Mouse (Mus musculus) forebrain, embryonic 13.5 days (tissue): ENCODE data around the gene Pdzd2. TPM values are rescaled to one million over a fixed set of nuclear protein-coding genes. Genes with fewer than 3 reads are reported as not detected.

Experiments used
- ATAC-seq: fragments of 200-750 bp; cut with Nextera tagmentation; 2 replicates; pipeline ENCODE4 v1.8.0; 2017
- H3K27ac ChIP-seq: fragments of 300-500 bp; sonication (generic); 2 replicates; pipeline ENCODE4 v1.5.1; 2015; ENCODE audit warnings: inconsistent platforms, mild to moderate bottlenecking, moderate library complexity
- H3K27me3 ChIP-seq: fragments of 300-500 bp; sonication (generic); 2 replicates; pipeline ENCODE4 v1.6.1; 2015; ENCODE audit warnings: mild to moderate bottlenecking, inconsistent platforms
- H3K36me3 ChIP-seq: fragments of 300-500 bp; sonication (generic); 2 replicates; pipeline ENCODE4 v1.6.1; 2015; ENCODE audit warnings: mild to moderate bottlenecking, inconsistent platforms; ENCODE audit not compliant: poor library complexity, severe bottlenecking
- H3K4me1 ChIP-seq: fragments of 300-500 bp; sonication (generic); 2 replicates; pipeline ENCODE4 v1.6.1; 2015; ENCODE audit warnings: inconsistent platforms
- H3K4me2 ChIP-seq: fragments of 300-500 bp; sonication (generic); 2 replicates; pipeline ENCODE4 v1.6.1; 2015; ENCODE audit warnings: inconsistent platforms, mild to moderate bottlenecking, moderate library complexity
- H3K4me3 ChIP-seq: fragments of 300-500 bp; sonication (generic); 2 replicates; pipeline ENCODE4 v1.5.1; 2015; ENCODE audit warnings: mild to moderate bottlenecking, inconsistent platforms
- H3K9ac ChIP-seq: fragments of 300-500 bp; sonication (generic); 2 replicates; pipeline ENCODE4 v1.6.1; 2015; ENCODE audit warnings: mild to moderate bottlenecking, inconsistent platforms
- H3K9me3 ChIP-seq: fragments of 300-500 bp; sonication (generic); replicated peaks from 2 replicates; pipeline ENCODE4 v1.6.1; 2016; ENCODE audit warnings: inconsistent platforms
- WGBS: fragments of 180-500 bp; shearing (Covaris S2); methylation state at CpG from one replicate; pipeline ENCODE4 v1.1.7; 2015; 5-methylcytosine and 5-hydroxymethylcytosine counted together
- polyA plus RNA-seq: library from polyadenylated mRNA; unstranded; fragments of >200 nt; fragmentation: Nextera tagmentation; extraction: Ambion mirVana; gene quantifications from 2 replicates; pipeline ENCODE4 v1.2.1, GENCODE M21; 2015

The Pdzd2 gene
- polyA plus RNA-seq, 1 experiment from 2014 or later = 5.5 TPM

- H3K9me3 ChIP-seq = no peaks in the 10 kb centered on the region
- no peak overlapping the region for H3K4me2 ChIP-seq
- no peaks in the 10 kb centered on the region for H3K4me1 ChIP-seq
- WGBS = 89% methylated on average over 11 of the region's 11 CpGs
- ATAC-seq = no peak
- no peak overlapping the region for H3K4me3 ChIP-seq
- no peak overlapping the region for H3K27ac ChIP-seq
- H3K27me3 ChIP-seq = no peaks in the 10 kb centered on the region
- H3K9ac ChIP-seq = no peak overlapping the region
- H3K36me3 ChIP-seq = no peaks in the 10 kb centered on the region
Observed at GRCm38 (mm10) chr15:12557663-12558436, 181.9 kb downstream of the Pdzd2 start.

- Histone ChIP-seq H3K36me3 (no peaks in the 10 kb centered on the region), H3K4me1 (peaks cover 24% of the 10 kb centered on the region), H3K9ac (no peak overlapping the region), H3K27ac (no peak overlapping the region), H3K4me2 (no peak overlapping the region), H3K27me3 (peaks cover 8% of the 10 kb centered on the region), H3K9me3 (no peaks in the 10 kb centered on the region), H3K4me3 (no peak overlapping the region)
- ATAC-seq = no peak
- 71% methylated on average over 3 of the region's 3 CpGs for WGBS
Observed at GRCm38 (mm10) chr15:12553211-12553610, 186.5 kb downstream of the Pdzd2 start.

DNA sequence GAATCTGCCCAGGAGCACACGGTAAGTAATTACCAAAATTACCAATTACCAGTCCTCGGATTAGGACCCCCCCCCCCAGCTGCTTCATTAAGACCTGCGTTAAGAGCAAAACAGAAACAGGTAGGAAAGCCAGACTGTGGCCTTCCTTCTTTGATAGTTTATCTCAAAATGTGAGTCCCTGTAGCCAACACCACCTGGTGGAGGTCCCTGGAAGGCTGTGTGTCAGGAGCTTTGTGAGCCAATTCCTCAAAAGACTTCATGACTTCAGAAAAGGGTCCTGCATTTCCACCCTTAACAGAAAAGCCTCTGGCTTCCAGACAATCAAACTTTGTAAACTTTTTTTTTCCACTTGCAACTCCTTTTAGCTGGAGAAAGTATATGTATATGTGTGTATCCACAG, 188.8 kb downstream of the Pdzd2 start:
- Histone ChIP-seq H3K4me3 (no peak overlapping the region), H3K9me3 (no peaks in the 10 kb centered on the region), H3K36me3 (no peaks in the 10 kb centered on the region), H3K9ac (no peak overlapping the region), H3K4me2 (no peak overlapping the region), H3K27me3 (peaks cover 14% of the 10 kb centered on the region), H3K27ac (no peak overlapping the region), H3K4me1 (peaks cover 24% of the 10 kb centered on the region)
- ATAC-seq = no peak
- 11% methylated on average over 3 of the region's 3 CpGs for WGBS

DNA sequence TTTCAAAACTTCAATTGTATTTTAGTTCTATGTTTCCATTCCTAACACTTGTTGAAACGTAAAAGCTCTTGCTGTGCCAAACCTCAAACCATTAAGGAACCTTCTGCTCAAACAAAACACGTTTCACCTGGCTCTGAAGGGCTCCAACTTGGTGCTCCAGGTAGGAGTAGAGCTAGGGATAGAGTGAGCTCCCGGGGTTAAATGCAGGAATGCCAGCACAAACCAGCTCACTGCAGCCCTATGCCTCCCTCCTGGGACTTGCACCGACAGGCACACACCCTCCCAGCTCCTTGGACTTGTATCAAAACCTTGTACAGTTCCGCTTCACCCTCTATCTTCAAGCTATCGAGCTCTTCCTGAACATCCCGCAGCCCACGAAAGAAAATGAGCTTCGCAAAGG, 189.3 kb downstream of the Pdzd2 start:
- Histone ChIP-seq H3K27me3 (peaks cover 14% of the 10 kb centered on the region), H3K36me3 (no peaks in the 10 kb centered on the region), H3K9me3 (no peaks in the 10 kb centered on the region), H3K4me1 (peaks cover 24% of the 10 kb centered on the region), H3K9ac (no peak overlapping the region), H3K4me3 (0 out of 2 replicates have a peak overlapping the region, but pooled peaks have one; percentile 46), H3K4me2 (peak overlapping the region; percentile 90), H3K27ac (no peak overlapping the region)
- WGBS = 19% methylated on average over 9 of the region's 9 CpGs
- ATAC-seq = no peak

- no peak for ATAC-seq
- peaks cover 24% of the 10 kb centered on the region for H3K4me1 ChIP-seq
Observed at GRCm38 (mm10) chr15:12549919-12550305, 189.8 kb downstream of the Pdzd2 start.

GRCm38 (mm10) chr15:12549271-12549918, 190.3 kb downstream of the Pdzd2 start:
- Histone ChIP-seq H3K27me3 (peaks cover 14% of the 10 kb centered on the region), H3K36me3 (no peaks in the 10 kb centered on the region), H3K4me2 (peak overlapping the region; percentile 90), H3K4me1 (peaks cover 24% of the 10 kb centered on the region), H3K4me3 (peak overlapping the region; percentile 46), H3K27ac (no peak overlapping the region), H3K9me3 (no peaks in the 10 kb centered on the region), H3K9ac (peak overlapping the region; percentile 64)
- ATAC-seq = peak; percentile 74
- under 1% methylated on average over 28 of the region's 28 CpGs for WGBS

More at GRCm38 (mm10) chr15:12549919-12550305, 189.8 kb downstream of the Pdzd2 start:
- peak overlapping the region; percentile 64 for H3K9ac ChIP-seq
- H3K27me3 ChIP-seq = peaks cover 14% of the 10 kb centered on the region
- no peaks in the 10 kb centered on the region for H3K9me3 ChIP-seq
- peak overlapping the region; percentile 46 for H3K4me3 ChIP-seq
- no peak overlapping the region for H3K27ac ChIP-seq
- WGBS = 1% methylated on average over 13 of the region's 13 CpGs
- H3K36me3 ChIP-seq = no peaks in the 10 kb centered on the region
- H3K4me2 ChIP-seq = peak overlapping the region; percentile 90

DNA sequence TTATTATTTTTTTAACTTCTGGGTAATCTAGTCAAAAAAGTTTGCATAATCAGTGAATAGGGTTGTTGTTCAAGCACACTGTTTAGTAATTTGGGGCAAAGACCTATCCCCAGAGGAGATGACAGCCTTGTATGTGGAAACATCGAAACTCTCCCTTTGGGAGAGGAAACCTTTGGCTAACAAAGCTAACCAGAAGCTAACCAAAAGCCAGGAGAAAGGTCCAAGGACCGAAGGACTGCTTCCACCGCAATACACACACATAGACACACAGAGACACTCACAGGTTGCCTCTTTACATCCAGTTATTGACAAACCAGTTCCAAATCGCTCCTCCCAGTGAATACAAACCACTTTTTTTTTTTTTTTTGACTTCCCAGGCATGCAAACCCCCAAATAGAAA, 191.0 kb downstream of the Pdzd2 start:
- WGBS = 45% methylated on average over 4 of the region's 4 CpGs
- Histone ChIP-seq H3K4me3 (peak overlapping the region; percentile 46), H3K27me3 (peaks cover 14% of the 10 kb centered on the region), H3K4me1 (peaks cover 24% of the 10 kb centered on the region), H3K27ac (no peak overlapping the region), H3K4me2 (peak overlapping the region; percentile 90), H3K36me3 (no peaks in the 10 kb centered on the region), H3K9ac (peak overlapping the region; percentile 64; the same call in 1 of the 2 replicates), H3K9me3 (no peaks in the 10 kb centered on the region)
- no peak for ATAC-seq

- Histone ChIP-seq H3K9me3 (no peaks in the 10 kb centered on the region), H3K27me3 (peaks cover 14% of the 10 kb centered on the region), H3K27ac (no peak overlapping the region), H3K4me2 (no peak overlapping the region), H3K4me3 (no peak overlapping the region), H3K9ac (no peak overlapping the region), H3K36me3 (no peaks in the 10 kb centered on the region), H3K4me1 (peaks cover 24% of the 10 kb centered on the region)
- WGBS = 82% methylated on average over 4 of the region's 5 CpGs
- ATAC-seq = no peak
Observed at GRCm38 (mm10) chr15:12547640-12548405, 191.9 kb downstream of the Pdzd2 start.

DNA sequence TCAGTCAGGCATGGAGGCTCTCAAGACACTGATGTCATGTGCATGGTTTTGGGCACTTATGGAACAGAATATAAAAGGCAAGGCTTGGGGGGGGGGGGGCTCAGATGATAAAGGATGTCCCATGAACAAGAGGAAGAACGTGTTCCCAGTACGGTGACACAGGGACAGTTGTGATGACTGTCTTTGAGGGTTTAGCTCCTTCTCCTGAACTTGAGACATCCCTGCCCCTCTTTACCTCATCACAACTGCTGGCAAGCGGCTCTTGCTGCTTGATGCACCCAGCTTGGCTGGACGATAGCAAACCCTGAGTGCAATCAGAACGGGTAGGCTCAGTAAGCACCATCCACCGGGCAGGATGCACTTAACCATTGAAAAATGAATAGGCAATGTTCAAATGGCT, 192.9 kb downstream of the Pdzd2 start:
- Histone ChIP-seq H3K27me3 (peaks cover 14% of the 10 kb centered on the region), H3K4me3 (no peak overlapping the region), H3K9ac (no peak overlapping the region), H3K4me2 (no peak overlapping the region), H3K36me3 (no peaks in the 10 kb centered on the region), H3K27ac (no peak overlapping the region), H3K9me3 (no peaks in the 10 kb centered on the region), H3K4me1 (peaks cover 24% of the 10 kb centered on the region)
- 90% methylated on average over 6 of the region's 6 CpGs for WGBS
- ATAC-seq = no peak

DNA sequence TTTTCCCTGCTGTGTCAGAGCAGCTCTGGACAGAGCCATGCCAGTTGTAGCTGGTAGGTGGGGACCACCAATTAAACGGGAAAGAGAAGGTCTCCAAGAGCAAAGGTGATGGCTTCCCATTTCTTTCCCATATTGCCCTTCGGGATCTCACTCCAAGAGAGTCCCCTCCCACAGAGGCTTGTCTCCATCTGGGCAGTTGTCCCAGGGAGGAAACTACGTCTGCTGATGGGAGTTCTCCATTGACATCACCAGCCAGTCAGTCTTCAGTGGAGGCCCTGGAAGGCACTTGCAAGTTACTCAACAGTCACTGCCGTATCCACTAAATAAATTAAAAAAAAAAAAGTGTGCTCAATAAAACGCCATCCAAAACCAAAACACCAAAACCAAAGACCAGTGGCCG, 194.1 kb downstream of the Pdzd2 start:
- H3K9ac ChIP-seq = no peak overlapping the region
- H3K4me3 ChIP-seq = no peak overlapping the region
- no peak overlapping the region for H3K27ac ChIP-seq
- peaks cover 14% of the 10 kb centered on the region for H3K27me3 ChIP-seq
- H3K9me3 ChIP-seq = no peaks in the 10 kb centered on the region
- ATAC-seq = no peak
- WGBS = 73% methylated on average over 6 of the region's 6 CpGs
- no peaks in the 10 kb centered on the region for H3K36me3 ChIP-seq
- peaks cover 21% of the 10 kb centered on the region for H3K4me1 ChIP-seq
- H3K4me2 ChIP-seq = no peak overlapping the region

GRCm38 (mm10) chr15:12545220-12545619, 194.5 kb downstream of the Pdzd2 start:
- Histone ChIP-seq H3K4me3 (no peak overlapping the region), H3K9ac (no peak overlapping the region), H3K36me3 (no peaks in the 10 kb centered on the region), H3K4me1 (peaks cover 16% of the 10 kb centered on the region), H3K4me2 (no peak overlapping the region), H3K27me3 (peaks cover 11% of the 10 kb centered on the region), H3K9me3 (no peaks in the 10 kb centered on the region), H3K27ac (no peak overlapping the region)
- ATAC-seq = no peak
- WGBS = 68% methylated on average over 3 of the region's 3 CpGs
